Mouse (Mus musculus): ENCODE measurements around the gene Tex44. TPM values are rescaled to one million over a fixed set of nuclear protein-coding genes. Genes with fewer than 3 reads are reported as not detected.
A peak's percentile ranks its signal among the peaks of the same experiment; 100 is the strongest.

Tex44 gene
- polyA plus RNA-seq, 1 experiment from 2014 or later: not detected

GRCm38 (mm10) chr1:86423879-86424278 is 2.2 kb upstream of the Tex44 start:
- H3K27me3 ChIP-seq (replicated peaks): no peaks in the 10 kb centered on the region
- ATAC-seq (ENCODE audit: extremely low read depth, insufficient number of reproducible peaks, low FRiP score, low TSS enrichment): no peak
- H3K4me3 ChIP-seq: no peak overlapping the region
- 60% methylated on average over 5 of the region's 5 CpGs for WGBS
- no peak overlapping the region for H3K9ac ChIP-seq
- H3K4me2 ChIP-seq: no peak overlapping the region
- no peak overlapping the region for H3K27ac ChIP-seq (replicated peaks)
- no peaks in the 10 kb centered on the region for H3K36me3 ChIP-seq
- H3K9me3 ChIP-seq: no peaks in the 10 kb centered on the region
- H3K4me1 ChIP-seq: peaks cover 12% of the 10 kb centered on the region

GRCm38 (mm10) chr1:86424336-86424735 is 1.8 kb upstream of the Tex44 start:
- H3K9me3 ChIP-seq: no peaks in the 10 kb centered on the region
- no peak for ATAC-seq (ENCODE audit: extremely low read depth, insufficient number of reproducible peaks, low FRiP score, low TSS enrichment)
- peaks cover 12% of the 10 kb centered on the region for H3K4me1 ChIP-seq
- no peak overlapping the region for H3K27ac ChIP-seq (replicated peaks)
- no peaks in the 10 kb centered on the region for H3K36me3 ChIP-seq
- 63% methylated on average over 1 of the region's 1 CpGs for WGBS
- H3K4me2 ChIP-seq: no peak overlapping the region
- no peaks in the 10 kb centered on the region for H3K27me3 ChIP-seq (replicated peaks)
- no peak overlapping the region for H3K4me3 ChIP-seq
- no peak overlapping the region for H3K9ac ChIP-seq

DNA sequence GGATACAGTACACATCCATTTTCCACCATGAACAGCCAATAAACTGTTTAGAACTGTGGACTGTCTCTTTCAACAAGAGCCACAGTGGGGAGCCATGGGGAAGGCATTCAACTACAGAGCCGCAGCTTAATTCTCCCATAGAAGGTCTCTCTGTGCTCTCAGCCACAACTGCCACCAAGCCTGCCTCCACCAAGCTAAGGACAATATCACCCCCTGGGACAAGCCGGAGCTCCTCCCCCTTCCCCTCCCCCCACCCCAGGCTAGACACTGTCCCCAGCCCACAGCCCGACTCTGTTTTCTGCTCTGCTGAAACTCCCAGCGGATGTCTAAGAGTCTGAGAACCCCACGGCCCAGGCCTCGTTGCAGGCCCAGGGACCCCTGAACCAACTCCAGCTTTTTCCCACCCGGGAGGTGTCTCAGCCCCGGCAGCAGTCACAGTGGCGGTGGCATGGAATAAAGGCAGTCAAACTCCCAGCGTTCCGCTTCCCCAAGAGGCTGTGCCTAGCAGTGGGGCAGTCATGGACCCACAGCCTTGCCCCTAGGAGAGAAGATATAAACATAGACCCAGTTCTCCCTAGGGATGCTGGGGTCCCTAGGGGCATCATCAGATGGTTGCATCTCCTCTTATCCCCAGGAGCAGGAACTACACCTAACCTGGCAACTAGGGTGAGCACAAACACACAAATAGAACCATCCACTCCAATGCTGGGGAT is 1.1 kb upstream of the Tex44 start:
- Histone ChIP-seq H3K36me3 (no peaks in the 10 kb centered on the region), H3K9ac (peak overlapping the region; percentile 20; the same call in 1 of the 2 replicates)
- no peak for ATAC-seq (ENCODE audit: extremely low read depth, insufficient number of reproducible peaks, low FRiP score, low TSS enrichment)

DNA sequence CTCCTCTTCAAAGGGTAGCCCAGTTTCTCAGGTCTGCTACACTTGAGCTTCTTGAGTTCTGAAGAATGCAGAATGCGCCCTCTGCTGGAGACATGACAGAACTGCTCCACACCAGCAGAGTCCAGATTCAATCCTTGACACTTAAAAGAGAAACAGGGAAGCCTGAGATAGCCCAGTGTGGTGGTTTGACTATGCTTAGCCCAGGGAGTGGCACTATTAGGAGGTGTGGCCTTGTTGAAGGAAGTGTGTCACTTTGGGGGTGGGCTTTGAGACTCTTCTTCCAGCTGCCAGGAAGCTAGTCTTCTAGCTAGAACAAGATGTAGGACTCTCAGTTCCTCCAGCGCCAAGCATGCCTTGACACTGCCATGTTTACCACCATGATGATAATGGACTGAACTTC is 3.9 kb downstream of the Tex44 start:
- ATAC-seq (ENCODE audit: extremely low read depth, insufficient number of reproducible peaks, low FRiP score, low TSS enrichment): no peak

More for the DNA sequence above, 1.1 kb upstream of the Tex44 start:
- Histone ChIP-seq H3K27ac (replicated peaks) (no peak overlapping the region), H3K9me3 (no peaks in the 10 kb centered on the region), H3K4me1 (peaks cover 12% of the 10 kb centered on the region), H3K4me2 (no peak overlapping the region), H3K4me3 (no peak overlapping the region), H3K27me3 (replicated peaks) (no peaks in the 10 kb centered on the region)
- WGBS: 25% methylated on average over 11 of the region's 11 CpGs

GRCm38 (mm10) chr1:86432778-86433177 is 6.6 kb downstream of the Tex44 start:
- peaks cover 47% of the 10 kb centered on the region for H3K4me1 ChIP-seq
- H3K27ac ChIP-seq (replicated peaks): 0 out of 2 replicates have a peak overlapping the region, but pooled peaks have one; percentile 97
- no peak overlapping the region for H3K4me2 ChIP-seq
- WGBS: 41% methylated on average over 4 of the region's 4 CpGs
- no peaks in the 10 kb centered on the region for H3K36me3 ChIP-seq
- H3K9ac ChIP-seq: no peak overlapping the region
- ATAC-seq (ENCODE audit: extremely low read depth, insufficient number of reproducible peaks, low FRiP score, low TSS enrichment): no peak
- H3K4me3 ChIP-seq: no peak overlapping the region
- H3K27me3 ChIP-seq (replicated peaks): no peaks in the 10 kb centered on the region
- no peaks in the 10 kb centered on the region for H3K9me3 ChIP-seq

More for the DNA sequence above, 3.9 kb downstream of the Tex44 start:
- no peak overlapping the region for H3K4me3 ChIP-seq
- no peak overlapping the region for H3K4me2 ChIP-seq
- no peak overlapping the region for H3K27ac ChIP-seq (replicated peaks)
- 44% methylated on average over 2 of the region's 2 CpGs for WGBS
- no peak overlapping the region for H3K9ac ChIP-seq
- no peaks in the 10 kb centered on the region for H3K9me3 ChIP-seq
- H3K4me1 ChIP-seq: peaks cover 24% of the 10 kb centered on the region
- H3K36me3 ChIP-seq: no peaks in the 10 kb centered on the region
- no peaks in the 10 kb centered on the region for H3K27me3 ChIP-seq (replicated peaks)

- no peak for ATAC-seq (ENCODE audit: extremely low read depth, insufficient number of reproducible peaks, low FRiP score, low TSS enrichment)
- Histone ChIP-seq H3K4me2 (peak overlapping the region; percentile 69), H3K27me3 (replicated peaks) (no peaks in the 10 kb centered on the region), H3K4me1 (peaks cover 53% of the 10 kb centered on the region), H3K36me3 (no peaks in the 10 kb centered on the region), H3K4me3 (0 out of 2 replicates have a peak overlapping the region, but pooled peaks have one; percentile 47), H3K27ac (replicated peaks) (peak overlapping the region; percentile 97), H3K9me3 (no peaks in the 10 kb centered on the region), H3K9ac (peak overlapping the region; percentile 83)
- WGBS: 75% methylated on average over 7 of the region's 7 CpGs
Observed at GRCm38 (mm10) chr1:86433359-86433758, 7.2 kb downstream of the Tex44 start.

DNA sequence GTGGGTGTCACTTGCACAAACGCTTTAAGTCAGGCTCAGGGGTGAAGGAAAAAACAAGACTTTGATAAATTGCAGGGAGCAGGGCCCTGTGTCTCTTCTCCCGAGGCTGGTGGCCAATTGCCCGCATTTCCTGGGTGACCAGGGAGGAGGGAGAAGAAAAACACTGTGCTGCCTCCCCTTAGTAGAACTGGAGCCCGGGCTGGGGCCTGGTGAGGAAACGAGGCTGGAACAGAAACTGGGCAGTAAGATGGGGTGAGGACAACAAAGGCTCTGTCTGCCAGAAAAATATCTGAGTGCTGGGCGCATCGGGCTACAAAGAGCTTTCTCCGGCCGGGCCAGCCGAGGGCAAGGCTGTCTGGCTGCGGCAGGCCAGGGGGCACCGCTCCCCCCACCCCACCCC is 7.9 kb downstream of the Tex44 start:
- H3K36me3 ChIP-seq: no peaks in the 10 kb centered on the region
- H3K4me1 ChIP-seq: peaks cover 59% of the 10 kb centered on the region
- no peaks in the 10 kb centered on the region for H3K9me3 ChIP-seq
- peak overlapping the region; percentile 83 for H3K9ac ChIP-seq
- ATAC-seq (ENCODE audit: extremely low read depth, insufficient number of reproducible peaks, low FRiP score, low TSS enrichment): peak; percentile 27
- peak overlapping the region; percentile 69 for H3K4me2 ChIP-seq
- peak overlapping the region; percentile 47 for H3K4me3 ChIP-seq
- H3K27ac ChIP-seq (replicated peaks): peak overlapping the region; percentile 97
- WGBS: 2% methylated on average over 12 of the region's 12 CpGs
- H3K27me3 ChIP-seq (replicated peaks): no peaks in the 10 kb centered on the region

DNA sequence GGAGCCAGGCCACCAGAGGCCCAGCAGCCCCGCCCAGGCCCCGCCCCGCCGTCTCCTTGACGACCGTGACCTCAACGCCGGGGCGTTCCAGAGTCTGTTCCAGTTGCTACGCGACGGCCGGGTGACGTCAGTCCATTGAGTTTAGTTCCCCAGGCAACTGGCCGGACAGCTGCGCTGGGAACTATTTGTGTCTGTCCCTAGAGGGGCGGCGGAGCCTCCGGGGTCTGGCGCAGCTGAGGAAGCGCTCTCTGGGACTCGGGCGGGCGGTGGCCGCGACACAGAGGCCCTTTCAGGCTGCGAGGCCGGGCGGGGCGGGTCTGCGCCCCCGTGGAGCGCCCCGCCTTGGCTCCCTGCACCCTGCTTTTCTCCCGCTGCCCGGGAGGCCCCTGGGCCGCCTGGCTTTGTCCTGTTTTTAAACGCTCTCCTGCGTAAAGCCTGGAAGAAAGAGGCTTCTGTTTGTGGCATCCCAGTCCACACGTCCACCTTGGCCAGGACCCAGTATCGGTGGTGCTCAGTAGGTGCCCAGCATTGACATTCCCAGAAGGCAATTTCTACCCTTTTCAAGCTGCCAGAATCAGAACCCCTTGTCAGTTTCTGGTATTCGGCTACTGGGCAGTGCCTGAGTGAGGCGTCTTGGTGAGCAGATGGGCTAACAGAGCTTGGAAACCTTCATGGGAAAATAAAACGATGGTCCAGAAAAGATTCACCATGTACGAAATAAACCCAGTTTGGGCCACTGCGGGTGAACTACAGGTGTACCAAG is 8.5 kb downstream of the Tex44 start:
- peak overlapping the region; percentile 97 for H3K27ac ChIP-seq (replicated peaks)
- no peaks in the 10 kb centered on the region for H3K36me3 ChIP-seq
- peak overlapping the region; percentile 47 for H3K4me3 ChIP-seq
- H3K4me2 ChIP-seq: peak overlapping the region; percentile 69
- H3K4me1 ChIP-seq: peaks cover 65% of the 10 kb centered on the region
- H3K9ac ChIP-seq: peak overlapping the region; percentile 84
- peak; percentile 93 for ATAC-seq (ENCODE audit: extremely low read depth, insufficient number of reproducible peaks, low FRiP score, low TSS enrichment)
- 3% methylated on average over 46 of the region's 46 CpGs for WGBS
- no peaks in the 10 kb centered on the region for H3K9me3 ChIP-seq
- no peaks in the 10 kb centered on the region for H3K27me3 ChIP-seq (replicated peaks)

GRCm38 (mm10) chr1:86435302-86435821 is 9.2 kb downstream of the Tex44 start:
- no peak; the same call in 1 of the 2 replicates for ATAC-seq (ENCODE audit: extremely low read depth, insufficient number of reproducible peaks, low FRiP score, low TSS enrichment)
- 26% methylated on average over 13 of the region's 13 CpGs for WGBS
- Histone ChIP-seq H3K4me1 (peaks cover 72% of the 10 kb centered on the region), H3K27me3 (replicated peaks) (no peaks in the 10 kb centered on the region), H3K9me3 (no peaks in the 10 kb centered on the region), H3K9ac (peak overlapping the region; percentile 84), H3K27ac (replicated peaks) (peak overlapping the region; percentile 97), H3K4me3 (peak overlapping the region; percentile 47), H3K36me3 (no peaks in the 10 kb centered on the region), H3K4me2 (peak overlapping the region; percentile 69)

DNA sequence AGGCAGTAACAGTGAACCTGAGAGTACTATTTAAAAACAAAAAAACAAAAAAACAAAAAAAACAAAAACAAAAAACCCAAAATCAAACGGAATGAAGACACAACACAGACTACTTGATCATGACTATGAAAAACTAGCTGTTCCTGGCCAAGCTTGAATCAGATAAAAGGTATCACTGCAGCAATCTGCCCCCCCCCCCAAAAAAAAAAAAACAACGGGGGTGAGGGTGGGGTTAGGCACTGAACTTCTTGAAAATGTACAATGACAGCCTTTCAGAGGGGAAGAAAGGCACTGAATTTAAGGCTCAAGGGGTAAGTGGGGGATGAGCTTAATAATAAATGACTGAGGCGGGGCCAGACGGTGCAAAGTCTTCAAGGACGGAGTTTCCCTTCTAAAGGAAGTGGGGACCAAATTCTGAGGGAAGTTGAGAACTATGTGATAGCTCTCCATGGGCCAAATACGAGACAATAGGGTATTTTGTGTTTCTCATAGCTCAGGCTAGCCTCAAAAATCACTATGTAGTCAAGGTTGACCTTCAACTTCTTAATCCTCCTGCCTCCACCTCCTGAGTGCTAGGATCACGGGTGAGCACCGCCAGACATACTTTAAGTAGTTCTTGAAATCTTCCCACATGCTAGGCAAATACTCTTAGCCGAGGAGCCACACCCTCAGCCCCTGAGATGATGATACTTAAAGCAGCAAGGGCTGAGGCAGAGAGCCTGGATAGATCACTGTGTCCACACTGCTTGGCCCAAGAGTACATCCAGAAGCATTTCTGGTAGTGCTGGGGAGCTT is 11.3 kb downstream of the Tex44 start:
- Histone ChIP-seq H3K9ac (no peak overlapping the region; the same call in 1 of the 2 replicates), H3K27me3 (replicated peaks) (no peaks in the 10 kb centered on the region), H3K9me3 (no peaks in the 10 kb centered on the region), H3K4me1 (peaks cover 84% of the 10 kb centered on the region), H3K4me2 (no peak overlapping the region), H3K4me3 (no peak overlapping the region), H3K27ac (replicated peaks) (peak overlapping the region; percentile 54), H3K36me3 (no peaks in the 10 kb centered on the region)
- ATAC-seq (ENCODE audit: extremely low read depth, insufficient number of reproducible peaks, low FRiP score, low TSS enrichment): no peak
- 61% methylated on average over 9 of the region's 9 CpGs for WGBS

- Histone ChIP-seq H3K4me3 (no peak overlapping the region), H3K27ac (replicated peaks) (peak overlapping the region; percentile 54), H3K27me3 (replicated peaks) (no peaks in the 10 kb centered on the region), H3K9ac (no peak overlapping the region; the same call in 1 of the 2 replicates), H3K9me3 (no peaks in the 10 kb centered on the region), H3K4me2 (no peak overlapping the region), H3K36me3 (no peaks in the 10 kb centered on the region), H3K4me1 (peaks cover 83% of the 10 kb centered on the region)
- WGBS: 38% methylated on average over 6 of the region's 6 CpGs
- no peak for ATAC-seq (ENCODE audit: extremely low read depth, insufficient number of reproducible peaks, low FRiP score, low TSS enrichment)
Observed at GRCm38 (mm10) chr1:86438014-86438319, 11.8 kb downstream of the Tex44 start.
